Mouse (Mus musculus) lung, postnatal 25 days (tissue): Measurements from ENCODE around the gene Marco.

Source experiments
- DNase-seq: peaks from one replicate; pipeline ENCODE4 v3.0.0; 2022; ENCODE audit warnings: low spot score

Gene Marco

DNA sequence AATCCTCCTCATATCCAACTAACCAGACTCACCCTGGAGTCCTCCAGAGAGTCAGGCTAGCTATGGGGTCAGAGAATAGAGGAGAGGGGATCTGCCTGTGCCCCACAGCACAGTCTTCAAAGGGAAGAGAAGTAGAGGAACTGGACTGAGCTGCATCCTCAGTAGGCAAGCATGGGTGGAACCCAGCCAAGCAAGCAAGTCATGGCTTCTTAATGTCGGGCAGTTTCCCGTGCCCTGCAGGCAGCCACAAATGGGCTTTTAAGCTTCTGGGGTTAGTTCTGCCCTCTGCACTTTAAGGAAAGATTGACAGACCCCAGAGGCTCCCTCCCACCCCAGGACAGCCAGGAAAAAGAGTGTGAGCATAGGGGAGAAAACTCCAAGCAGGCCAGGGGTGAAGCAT, 63.2 kb downstream of the Marco start:
- no peak for DNase-seq

DNA sequence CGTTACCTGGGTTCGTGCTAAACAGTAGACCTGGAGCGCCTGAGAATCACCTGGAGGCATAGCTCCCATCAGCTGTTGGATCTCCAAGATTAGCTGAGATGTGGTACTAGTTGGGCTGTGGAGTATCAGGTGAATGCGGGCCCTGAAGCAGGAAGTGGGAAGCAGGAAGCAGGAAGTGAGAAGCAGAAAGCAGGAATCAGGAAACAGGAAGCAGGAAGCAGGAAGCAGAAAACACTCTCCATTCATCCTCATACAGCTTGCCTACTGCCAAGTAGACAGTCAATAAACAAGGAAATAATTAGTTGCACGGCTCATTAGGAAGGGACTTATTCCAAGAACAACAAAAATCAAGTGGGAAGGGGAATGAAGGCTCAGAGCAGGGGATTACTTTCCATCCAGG, 69.2 kb downstream of the Marco start:
- no peak for DNase-seq

DNA sequence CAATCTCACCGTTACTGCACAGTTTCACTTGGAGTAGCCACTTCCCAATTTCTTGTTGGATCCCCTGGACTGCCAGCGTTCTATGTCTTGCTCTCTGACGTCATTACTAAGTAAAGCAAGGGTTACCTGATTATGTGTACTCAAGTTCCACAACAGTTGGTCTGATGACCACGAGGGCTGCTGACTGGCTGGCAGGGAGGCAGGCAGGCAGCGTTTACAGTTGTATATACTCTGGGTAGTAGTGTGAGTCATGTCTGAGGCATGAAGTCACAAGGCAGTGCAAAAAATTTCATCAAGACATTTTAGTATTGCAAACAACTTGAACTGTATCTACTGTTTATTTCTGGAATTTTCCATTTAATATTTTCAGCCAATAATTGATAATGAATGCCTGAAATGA, 74.7 kb downstream of the Marco start:
- no peak for DNase-seq

DNA sequence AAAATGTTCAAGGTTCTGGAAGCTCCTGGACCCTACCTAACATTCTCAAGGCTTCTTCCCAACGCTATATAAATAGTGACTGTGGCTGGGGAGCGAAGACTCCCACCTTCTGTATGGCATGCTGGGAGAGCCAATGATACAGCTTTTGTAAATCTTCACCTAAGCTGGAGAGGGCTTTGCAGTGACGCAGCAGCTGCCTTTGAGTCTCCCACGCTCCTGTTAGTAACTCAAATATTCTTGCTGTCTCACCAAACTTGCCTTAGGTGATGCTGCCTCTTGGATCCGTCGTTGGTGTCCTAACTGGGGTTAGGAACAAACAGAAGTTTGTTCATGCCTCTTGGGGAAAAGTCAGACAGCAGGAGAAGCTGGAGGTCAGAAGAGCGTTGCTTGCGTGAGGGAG, 79.2 kb downstream of the Marco start:
- no peak for DNase-seq
